Mouse (Mus musculus) midbrain, embryonic 16.5 days (tissue): ENCODE results near the gene Ccdc36. TPM values are rescaled to one million over a fixed set of nuclear protein-coding genes. Genes with fewer than 3 reads are reported as not detected.

Source experiments
- ATAC-seq: fragments of 200-750 bp; cut with Nextera tagmentation; 2 replicates; pipeline ENCODE4 v1.8.0; 2017; ENCODE audit warnings: moderate TSS enrichment
- H3K27ac ChIP-seq: fragments of 300-500 bp; sonication (generic); 2 replicates; pipeline ENCODE4 v1.5.1; 2014; ENCODE audit warnings: mild to moderate bottlenecking, low read length, mixed read lengths
- H3K27me3 ChIP-seq: fragments of 300-500 bp; sonication (generic); 2 replicates; pipeline ENCODE4 v1.6.1; 2014; ENCODE audit warnings: low read depth, low read length, mixed read lengths; ENCODE audit not compliant: control insufficient read depth, insufficient read depth
- H3K36me3 ChIP-seq: fragments of 300-500 bp; sonication (generic); 2 replicates; pipeline ENCODE4 v1.6.1; 2014; ENCODE audit warnings: mild to moderate bottlenecking, low read length, moderate library complexity, mixed read lengths; ENCODE audit not compliant: control insufficient read depth, insufficient read depth
- H3K4me1 ChIP-seq: fragments of 300-500 bp; sonication (generic); 2 replicates; pipeline ENCODE4 v1.6.1; 2014; ENCODE audit warnings: mild to moderate bottlenecking, low read length, mixed read lengths; ENCODE audit not compliant: control insufficient read depth, insufficient read depth
- H3K4me2 ChIP-seq: fragments of 300-500 bp; sonication (generic); 2 replicates; pipeline ENCODE4 v1.6.1; 2014; ENCODE audit warnings: mild to moderate bottlenecking, low read length, mixed read lengths
- H3K4me3 ChIP-seq: fragments of 300-500 bp; sonication (generic); 2 replicates; pipeline ENCODE4 v1.5.1; 2014; ENCODE audit warnings: low read depth, mild to moderate bottlenecking, low read length, moderate library complexity, mixed read lengths
- H3K9ac ChIP-seq: fragments of 300-500 bp; sonication (generic); 2 replicates; pipeline ENCODE4 v1.6.1; 2014; ENCODE audit warnings: low read depth, low read length, mixed read lengths
- H3K9me3 ChIP-seq: fragments of 300-500 bp; sonication (generic); replicated peaks from 2 replicates; pipeline ENCODE4 v1.6.1; 2014; ENCODE audit warnings: mild to moderate bottlenecking, low read length, mixed read lengths; ENCODE audit not compliant: control insufficient read depth, poor library complexity, severe bottlenecking
- WGBS: fragments of 180-500 bp; shearing (Covaris S2); extraction: QIAGEN DNeasy Blood & Tissue Kit; methylation state at CpG from one replicate; pipeline ENCODE4 v1.1.7; 2014; 5-methylcytosine and 5-hydroxymethylcytosine counted together
- polyA plus RNA-seq: library from polyadenylated mRNA; unstranded; fragments of >200 nt; fragmentation: Nextera tagmentation; extraction: Ambion mirVana; gene quantifications from 2 replicates; pipeline ENCODE4 v1.2.1, GENCODE M21; 2015

Gene Ccdc36
- polyA plus RNA-seq, 1 experiment from 2014 or later = 1.7 TPM

DNA sequence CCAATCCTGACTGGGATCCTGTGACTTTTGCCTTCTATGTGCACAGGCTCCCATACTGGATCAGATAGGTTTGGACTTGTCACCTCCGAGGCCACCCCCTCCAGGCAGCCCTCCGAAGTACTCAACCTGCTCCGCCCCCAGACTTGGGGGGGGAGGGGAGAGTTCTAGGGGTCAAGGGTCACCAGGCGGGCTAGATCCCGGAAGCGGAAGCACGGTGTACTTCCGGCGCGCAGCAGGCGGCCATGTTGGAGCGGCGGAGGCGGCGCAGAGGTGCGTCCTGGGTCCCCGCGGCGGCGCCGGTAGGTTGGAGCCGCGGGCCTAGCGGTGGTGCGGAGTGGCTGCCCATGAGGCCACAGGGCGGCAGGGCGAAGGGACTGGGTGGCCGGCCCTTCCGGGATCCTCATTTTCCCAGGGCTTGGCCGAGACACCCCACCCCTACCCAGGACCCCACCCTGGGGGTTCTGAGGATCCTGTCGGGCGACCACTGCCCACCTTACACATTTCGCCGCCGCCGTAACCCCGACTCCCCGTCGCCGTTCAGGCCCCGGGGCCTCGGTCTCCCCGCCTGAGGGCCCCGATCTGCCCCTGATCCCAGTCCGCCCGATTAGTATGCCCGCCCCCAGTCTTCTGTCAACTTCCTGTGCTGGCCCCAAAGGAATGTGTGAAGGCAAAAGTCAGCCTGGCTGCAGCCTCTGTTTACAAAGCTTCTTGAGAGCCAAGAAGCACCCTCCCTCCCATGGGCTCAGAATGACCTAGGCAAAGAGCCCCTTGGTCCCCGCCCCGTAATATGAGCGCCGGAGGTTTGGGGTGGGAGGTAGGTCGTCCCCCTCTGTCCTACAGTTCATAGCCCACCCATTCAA lies 32.3 kb upstream of the Ccdc36 start, which contains the start of gene Ccdc71:
TSS of gene Ccdc71 (plus strand) at position 209 of the 860 bp plus-strand sequence.
- Histone ChIP-seq H3K27ac (peak within 1 kb of the TSS; percentile 82), H3K9me3 (no peaks in the 10 kb centered on the region), H3K9ac (peak within 1 kb of the TSS; percentile 82), H3K4me2 (peak within 1 kb of the TSS; percentile 66), H3K36me3 (peaks cover 11% of the 10 kb centered on the region), H3K4me1 (peaks cover 11% of the 10 kb centered on the region), H3K27me3 (no peaks in the 10 kb centered on the region), H3K4me3 (peak within 1 kb of the TSS; percentile 82)
- ATAC-seq = peak; percentile 86
- under 1% methylated on average over 50 of the region's 52 CpGs for WGBS

DNA sequence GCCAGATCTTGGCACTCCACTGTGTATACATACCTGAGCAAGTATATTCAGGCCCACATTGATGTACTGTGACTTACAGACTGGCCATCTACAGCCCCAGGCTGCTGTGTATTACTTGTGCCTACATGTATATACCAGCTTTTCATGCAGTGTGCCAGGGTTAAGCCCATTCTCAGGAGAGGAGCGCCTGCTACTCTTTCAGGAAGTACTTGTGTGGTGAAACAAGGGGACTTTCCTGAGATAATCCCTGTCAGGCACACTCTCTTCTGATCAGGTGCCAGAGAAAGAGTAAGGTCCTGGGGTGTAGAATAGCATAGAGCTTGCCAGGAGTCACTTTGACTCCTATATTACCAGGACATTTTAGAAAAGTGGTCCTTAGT lies 31.6 kb upstream of the Ccdc36 start:
- peaks cover 11% of the 10 kb centered on the region for H3K4me1 ChIP-seq
- peak overlapping the region; percentile 66 for H3K4me2 ChIP-seq
- H3K9ac ChIP-seq = no peak overlapping the region
- H3K36me3 ChIP-seq = peaks cover 11% of the 10 kb centered on the region
- 88% methylated on average over 1 of the region's 1 CpGs for WGBS
- peak overlapping the region; percentile 82 for H3K4me3 ChIP-seq
- H3K27me3 ChIP-seq = no peaks in the 10 kb centered on the region
- peak overlapping the region; percentile 82 for H3K27ac ChIP-seq
- H3K9me3 ChIP-seq = no peaks in the 10 kb centered on the region
- ATAC-seq = peak; percentile 23; the same call in 1 of the 2 replicates

DNA sequence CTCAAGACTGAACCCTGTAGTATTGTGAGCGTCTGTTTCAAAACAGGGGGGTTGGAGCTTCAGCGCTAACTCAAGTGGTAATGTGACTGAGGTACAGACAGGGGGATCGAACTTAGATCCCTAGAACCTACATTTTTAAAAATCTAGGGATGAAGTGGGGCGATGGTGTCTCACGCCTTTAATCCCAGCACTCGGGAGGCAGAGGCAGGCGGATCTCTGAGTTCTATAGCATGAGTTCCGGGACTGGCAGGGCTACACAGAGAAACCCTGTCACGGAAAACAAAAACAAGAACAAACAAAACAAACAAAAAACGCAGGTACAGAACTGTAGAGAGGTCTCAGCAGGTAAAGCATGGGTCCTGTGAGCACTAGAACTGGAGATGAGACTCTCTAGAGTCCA lies 28.7 kb upstream of the Ccdc36 start:
- Histone ChIP-seq H3K4me2 (no peak overlapping the region), H3K4me3 (no peak overlapping the region), H3K9ac (no peak overlapping the region), H3K27ac (no peak overlapping the region), H3K9me3 (no peaks in the 10 kb centered on the region), H3K36me3 (no peaks in the 10 kb centered on the region), H3K4me1 (peaks cover 20% of the 10 kb centered on the region), H3K27me3 (no peaks in the 10 kb centered on the region)
- no peak for ATAC-seq
- 90% methylated on average over 10 of the region's 10 CpGs for WGBS

DNA sequence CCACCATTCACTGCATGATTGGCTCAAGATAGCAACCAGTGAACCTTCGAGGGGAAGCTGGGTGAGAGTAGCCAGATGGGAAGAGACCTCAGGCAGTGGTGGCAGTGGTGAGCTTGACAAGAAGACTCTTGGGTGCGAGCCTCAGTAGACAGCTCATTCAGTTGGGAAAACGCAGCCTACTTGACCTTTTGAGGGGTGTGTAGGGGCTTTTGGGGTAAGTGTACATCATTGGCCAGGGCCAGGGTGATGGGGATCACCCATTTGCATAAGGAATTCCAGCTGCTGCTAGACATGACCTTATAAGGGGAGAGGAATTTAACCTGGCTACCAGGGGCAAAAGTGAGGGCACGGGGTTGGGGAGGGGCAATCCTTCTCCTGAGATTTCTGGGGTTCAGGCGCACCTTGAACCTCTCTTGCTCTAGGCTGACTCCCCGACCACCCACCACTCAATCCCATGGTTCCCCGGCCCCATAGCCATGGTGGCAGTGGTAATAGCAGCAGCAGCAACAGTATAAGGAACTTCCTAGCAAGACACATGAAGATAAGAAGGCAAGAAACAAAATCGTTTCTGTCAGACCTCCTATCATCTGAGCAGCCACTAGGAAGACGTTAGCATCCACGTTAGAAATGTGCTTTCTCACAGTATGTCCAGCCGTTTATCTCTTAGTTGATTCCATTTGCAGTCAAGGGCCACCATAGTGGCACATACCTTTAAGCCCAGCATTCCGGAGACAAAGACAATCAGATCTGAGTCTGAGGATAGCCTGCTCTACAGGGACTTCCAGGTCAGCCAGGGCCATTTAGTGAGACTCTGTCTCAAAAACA lies 27.7 kb upstream of the Ccdc36 start:
- H3K9ac ChIP-seq = no peak overlapping the region

DNA sequence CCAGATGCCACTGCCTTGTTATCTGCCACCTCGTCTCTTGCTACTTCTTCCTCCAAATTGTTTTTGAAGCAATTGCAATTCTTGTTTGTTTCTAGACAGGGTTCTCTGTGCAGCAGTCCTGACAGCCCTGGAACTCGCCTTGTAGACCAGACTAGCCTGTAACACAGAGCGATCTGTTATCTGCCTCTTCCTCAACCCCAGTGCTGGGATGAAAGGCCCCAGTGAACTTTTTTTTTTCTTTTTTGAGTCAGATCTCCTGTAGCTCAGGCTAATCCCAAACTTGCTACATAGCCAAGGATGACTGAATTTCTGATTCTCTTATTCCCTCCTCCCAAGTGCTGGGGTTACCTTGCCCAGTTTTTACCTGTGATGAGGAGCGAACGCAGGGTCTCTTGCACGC lies 26.1 kb upstream of the Ccdc36 start:
- 90% methylated on average over 6 of the region's 6 CpGs for WGBS
- H3K4me1 ChIP-seq = peaks cover 35% of the 10 kb centered on the region

More for the DNA sequence above, 27.7 kb upstream of the Ccdc36 start:
- Histone ChIP-seq H3K9me3 (no peaks in the 10 kb centered on the region), H3K4me2 (no peak overlapping the region), H3K4me3 (no peak overlapping the region), H3K36me3 (no peaks in the 10 kb centered on the region), H3K27ac (no peak overlapping the region), H3K27me3 (no peaks in the 10 kb centered on the region), H3K4me1 (peaks cover 20% of the 10 kb centered on the region)
- 84% methylated on average over 12 of the region's 12 CpGs for WGBS
- ATAC-seq = no peak

DNA sequence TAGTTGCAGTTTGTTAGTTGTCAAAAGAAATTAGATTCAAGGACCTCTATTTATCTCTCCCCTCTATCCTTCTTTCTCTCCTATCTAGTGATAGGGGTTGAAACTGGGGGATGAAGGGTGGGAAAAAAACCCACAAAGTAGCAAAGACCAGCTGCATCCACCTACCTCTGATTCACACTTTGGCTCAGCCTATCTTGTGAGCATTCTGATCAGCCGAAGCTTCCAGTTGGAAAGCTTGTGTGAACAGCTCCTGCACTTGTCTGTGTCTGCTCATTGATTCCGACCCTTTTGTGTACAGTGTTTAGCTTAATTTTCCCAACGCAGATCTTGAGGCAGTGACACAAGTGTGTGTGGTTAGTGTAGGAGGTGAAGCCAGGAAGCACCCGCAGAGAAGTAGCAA lies 25.2 kb upstream of the Ccdc36 start:
- Histone ChIP-seq H3K27me3 (no peaks in the 10 kb centered on the region), H3K27ac (peak overlapping the region; percentile 84), H3K4me2 (peak overlapping the region; percentile 70), H3K4me3 (peak overlapping the region; percentile 55), H3K9ac (peak overlapping the region; percentile 87), H3K36me3 (no peaks in the 10 kb centered on the region), H3K4me1 (peaks cover 38% of the 10 kb centered on the region), H3K9me3 (no peaks in the 10 kb centered on the region)
- WGBS = 83% methylated on average over 4 of the region's 4 CpGs
- ATAC-seq = no peak

More for the DNA sequence above, 26.1 kb upstream of the Ccdc36 start:
- no peaks in the 10 kb centered on the region for H3K36me3 ChIP-seq
- no peak overlapping the region for H3K4me2 ChIP-seq
- no peak for ATAC-seq
- H3K9me3 ChIP-seq = no peaks in the 10 kb centered on the region
- H3K4me3 ChIP-seq = no peak overlapping the region
- no peaks in the 10 kb centered on the region for H3K27me3 ChIP-seq
- H3K27ac ChIP-seq = no peak overlapping the region
- H3K9ac ChIP-seq = no peak overlapping the region

DNA sequence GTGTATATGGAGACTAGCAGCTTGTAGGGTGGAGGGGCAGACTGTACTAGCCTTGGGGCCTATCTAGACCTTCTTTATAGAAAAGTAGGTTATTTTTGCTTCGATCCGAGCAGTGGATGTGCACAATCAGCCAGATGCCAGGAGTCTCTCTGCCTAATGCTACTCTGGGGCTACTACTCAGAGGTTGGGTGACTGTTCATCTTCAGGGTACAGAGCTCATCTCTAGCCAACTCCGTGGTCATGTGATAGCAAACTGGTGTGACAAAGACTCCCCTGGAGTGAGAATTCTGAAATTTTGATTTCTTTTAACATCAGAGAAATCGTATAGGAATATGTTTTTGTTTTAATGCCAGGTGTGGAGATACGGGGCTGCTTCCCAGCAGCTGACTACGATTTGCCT lies 24.6 kb upstream of the Ccdc36 start:
- Histone ChIP-seq H3K4me2 (peak overlapping the region; percentile 70), H3K27ac (peak overlapping the region; percentile 84), H3K36me3 (no peaks in the 10 kb centered on the region), H3K4me3 (peak overlapping the region; percentile 55), H3K27me3 (no peaks in the 10 kb centered on the region), H3K4me1 (peaks cover 38% of the 10 kb centered on the region), H3K9me3 (no peaks in the 10 kb centered on the region), H3K9ac (peak overlapping the region; percentile 87)
- 39% methylated on average over 6 of the region's 6 CpGs for WGBS
- ATAC-seq = peak; percentile 19; the same call in 1 of the 2 replicates

DNA sequence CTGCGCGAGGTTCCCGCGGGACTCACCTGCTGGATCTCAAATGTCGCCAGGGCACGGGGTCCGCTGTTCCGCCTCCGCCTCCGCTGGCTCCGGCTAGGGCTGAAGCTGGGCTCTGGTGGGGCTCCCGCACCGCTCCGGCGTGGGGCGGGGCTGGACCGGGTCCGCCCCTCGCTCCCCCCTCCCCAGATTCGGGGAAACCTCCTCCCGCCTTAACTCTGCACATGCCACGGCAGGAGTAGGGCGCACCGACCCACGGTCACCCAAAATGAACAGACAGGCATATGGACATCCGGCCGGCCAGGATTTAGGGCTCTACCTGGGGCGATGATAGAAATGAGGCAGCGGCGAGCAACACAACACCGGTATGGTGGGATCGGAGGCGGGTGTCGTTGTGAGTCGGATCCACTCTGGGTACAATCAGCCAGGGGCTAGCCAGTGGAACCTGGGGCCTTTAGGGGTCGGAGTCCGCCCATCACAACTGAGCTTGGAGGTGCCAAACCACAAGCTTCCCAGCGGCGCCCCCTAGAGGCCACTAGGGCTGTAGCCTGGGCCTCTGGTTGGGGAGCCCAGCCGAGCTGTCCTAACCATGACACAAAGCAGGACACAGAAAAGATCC lies 24.1 kb upstream of the Ccdc36 start:
- H3K9ac ChIP-seq = peak overlapping the region; percentile 87
- under 1% methylated on average over 40 of the region's 40 CpGs for WGBS
- no peaks in the 10 kb centered on the region for H3K27me3 ChIP-seq
- H3K4me1 ChIP-seq = peaks cover 38% of the 10 kb centered on the region
- H3K36me3 ChIP-seq = peaks cover 3% of the 10 kb centered on the region; the same call in 1 of the 2 replicates
- peak; percentile 90 for ATAC-seq
- peak overlapping the region; percentile 84 for H3K27ac ChIP-seq
- peak overlapping the region; percentile 70 for H3K4me2 ChIP-seq
- peak overlapping the region; percentile 55 for H3K4me3 ChIP-seq
- H3K9me3 ChIP-seq = no peaks in the 10 kb centered on the region
